Mouse (Mus musculus) ES-Bruce4 (cell line): ENCODE data around the gene Ltk. TPM values are rescaled to one million over a fixed set of nuclear protein-coding genes. Genes with fewer than 3 reads are reported as not detected.

ENCODE experiments used
- H3K27ac ChIP-seq: 2 replicates; pipeline ENCODE4 v1.5.1; 2012; ENCODE audit warnings: low read length, inconsistent platforms; ENCODE audit not compliant: insufficient read depth
- H3K27me3 ChIP-seq: 2 replicates; pipeline ENCODE4 v1.6.1; 2012; ENCODE audit warnings: mild to moderate bottlenecking, low read length, inconsistent platforms; ENCODE audit not compliant: control insufficient read depth, poor library complexity, insufficient read depth, severe bottlenecking
- H3K36me3 ChIP-seq: 2 replicates; pipeline ENCODE4 v1.6.1; 2012; ENCODE audit warnings: inconsistent platforms, mild to moderate bottlenecking, low read length, moderate library complexity; ENCODE audit not compliant: control insufficient read depth, poor library complexity, insufficient read depth, severe bottlenecking
- H3K4me1 ChIP-seq: one replicate; pipeline ENCODE4 v1.8.1; 2011; ENCODE audit warnings: low read length; ENCODE audit not compliant: control insufficient read depth, insufficient read depth
- H3K4me3 ChIP-seq: 2 replicates; pipeline ENCODE4 v1.5.1; 2011; ENCODE audit warnings: low read depth, mild to moderate bottlenecking, low read length
- H3K9ac ChIP-seq: 2 replicates; pipeline ENCODE4 v1.6.1; 2012; ENCODE audit warnings: low read depth, mild to moderate bottlenecking, inconsistent platforms; ENCODE audit not compliant: poor library complexity, severe bottlenecking
- H3K9me3 ChIP-seq: replicated peaks from 2 replicates; pipeline ENCODE4 v1.6.1; 2012; ENCODE audit warnings: mild to moderate bottlenecking, low read length, inconsistent platforms; ENCODE audit not compliant: control insufficient read depth, poor library complexity, insufficient read depth, severe bottlenecking
- CTCF ChIP-seq: IDR thresholded peaks from one replicate; pipeline ENCODE4 v1.8.1; 2011; ENCODE audit warnings: low read depth, low read length
- EP300 ChIP-seq: IDR thresholded peaks from 2 replicates; pipeline ENCODE4 v1.6.1; 2011; ENCODE audit warnings: low read depth, low read length; ENCODE audit not compliant: insufficient read depth
- POLR2A ChIP-seq: IDR thresholded peaks from one replicate; pipeline ENCODE4 v1.8.1; 2011; ENCODE audit warnings: low read length; ENCODE audit not compliant: insufficient read depth
- polyA plus RNA-seq: library from polyadenylated mRNA; stranded (reverse); fragments of >200 nt; gene quantifications from 2 replicates; pipeline ENCODE4 v1.2.4, GENCODE M21; 2011; ENCODE audit warnings: low read depth; ENCODE audit not compliant: missing spikeins, insufficient read depth, insufficient read length

Ltk gene
- 1.1 and 1.6 TPM in 2 replicates for polyA plus RNA-seq

DNA sequence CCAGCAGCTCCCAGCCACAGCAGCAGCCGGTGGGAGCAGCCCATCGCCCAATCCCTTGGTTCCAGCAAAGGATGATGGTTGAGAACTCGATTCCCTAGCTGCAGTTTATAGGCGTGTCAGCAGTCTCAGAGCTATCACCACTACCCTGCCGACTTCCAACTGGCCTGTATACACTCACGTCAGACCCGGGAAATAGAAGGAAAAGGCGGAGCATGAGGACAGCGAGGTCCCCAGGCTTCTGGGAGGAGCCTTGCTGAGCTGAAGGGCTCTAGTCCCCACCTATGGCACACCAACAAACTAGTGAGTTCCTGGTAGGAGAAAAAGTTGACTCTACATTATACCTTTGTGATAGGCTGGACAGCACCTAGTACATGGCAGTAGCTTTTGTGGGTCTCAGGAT lies at the start of gene Ltk:
Gene Ltk (minus strand): TSS at position 181 of the 400 bp plus-strand sequence.
- H3K4me1 ChIP-seq: no peaks in the 10 kb centered on the region
- H3K9ac ChIP-seq: no peak within 1 kb of the TSS
- H3K9me3 ChIP-seq: no peaks in the 10 kb centered on the region
- TF ChIP-seq POLR2A (no peak), CTCF (no peak)
- H3K27me3 ChIP-seq: peaks cover 13% of the 10 kb centered on the region
- H3K36me3 ChIP-seq: peaks cover 11% of the 10 kb centered on the region; the same call in 1 of the 2 replicates
- no peak within 1 kb of the TSS for H3K27ac ChIP-seq
- H3K4me3 ChIP-seq: peak within 1 kb of the TSS; percentile 79

- Histone ChIP-seq H3K36me3 (peaks cover 3% of the 10 kb centered on the region; the same call in 1 of the 2 replicates), H3K4me1 (peaks cover 15% of the 10 kb centered on the region), H3K27me3 (no peaks in the 10 kb centered on the region), H3K9me3 (no peaks in the 10 kb centered on the region), H3K27ac (no peak overlapping the region), H3K9ac (no peak overlapping the region), H3K4me3 (no peak overlapping the region)
- TF ChIP-seq EP300 (no peak), CTCF (no peak), POLR2A (no peak)
Observed at GRCm38 (mm10) chr2:119808881-119809280, 48.6 kb upstream of the Ltk start.

GRCm38 (mm10) chr2:119808438-119808837 lies 48.2 kb upstream of the Ltk start:
- no peaks in the 10 kb centered on the region for H3K9me3 ChIP-seq
- no peaks in the 10 kb centered on the region for H3K27me3 ChIP-seq
- TF ChIP-seq POLR2A: no peak
- no peak for TF ChIP-seq EP300
- no peak for TF ChIP-seq CTCF
- H3K4me3 ChIP-seq: no peak overlapping the region
- H3K9ac ChIP-seq: no peak overlapping the region
- H3K4me1 ChIP-seq: peaks cover 15% of the 10 kb centered on the region
- H3K27ac ChIP-seq: no peak overlapping the region
- H3K36me3 ChIP-seq: peaks cover 3% of the 10 kb centered on the region; the same call in 1 of the 2 replicates

- no peak overlapping the region for H3K27ac ChIP-seq
- peaks cover 3% of the 10 kb centered on the region; the same call in 1 of the 2 replicates for H3K36me3 ChIP-seq
- no peaks in the 10 kb centered on the region for H3K9me3 ChIP-seq
- H3K9ac ChIP-seq: no peak overlapping the region
- peaks cover 25% of the 10 kb centered on the region for H3K4me1 ChIP-seq
- H3K4me3 ChIP-seq: no peak overlapping the region
- no peak for TF ChIP-seq CTCF
- TF ChIP-seq EP300: no peak
- no peak for TF ChIP-seq POLR2A
- H3K27me3 ChIP-seq: no peaks in the 10 kb centered on the region
Observed at GRCm38 (mm10) chr2:119805536-119805935, 45.3 kb upstream of the Ltk start.

DNA sequence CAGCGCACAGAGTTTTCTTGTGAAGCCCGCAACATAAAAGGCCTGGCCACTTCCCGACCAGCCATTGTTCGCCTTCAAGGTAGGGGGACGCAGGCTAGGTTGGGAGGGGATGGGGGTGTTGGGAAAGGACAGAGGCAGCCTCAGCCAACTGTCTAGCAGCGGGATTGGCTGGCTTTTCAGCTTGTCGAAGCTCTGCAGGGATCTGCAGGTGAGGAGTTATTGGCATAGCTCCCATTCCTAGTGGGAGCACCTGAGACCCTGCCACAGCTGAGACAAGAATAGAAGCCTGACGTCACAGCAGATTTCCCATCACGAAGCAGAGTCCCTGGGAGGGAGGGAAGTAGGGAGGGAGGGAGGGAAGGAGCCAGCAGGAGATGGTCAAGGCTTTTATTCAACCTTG lies 44.5 kb upstream of the Ltk start:
- Histone ChIP-seq H3K9ac (no peak overlapping the region), H3K4me3 (no peak overlapping the region), H3K36me3 (no peaks in the 10 kb centered on the region), H3K27ac (no peak overlapping the region), H3K4me1 (peaks cover 25% of the 10 kb centered on the region), H3K27me3 (no peaks in the 10 kb centered on the region), H3K9me3 (no peaks in the 10 kb centered on the region)
- TF ChIP-seq CTCF: no peak
- 0 out of 2 replicates have a peak, but pooled peaks have one; percentile 7 for TF ChIP-seq EP300
- no peak for TF ChIP-seq POLR2A

- H3K4me1 ChIP-seq: peaks cover 23% of the 10 kb centered on the region
- H3K27me3 ChIP-seq: no peaks in the 10 kb centered on the region
- no peaks in the 10 kb centered on the region for H3K36me3 ChIP-seq
- no peak overlapping the region for H3K9ac ChIP-seq
- H3K27ac ChIP-seq: peak overlapping the region; percentile 6
- no peak for TF ChIP-seq POLR2A
- TF ChIP-seq EP300: no peak
- TF ChIP-seq CTCF: no peak
- H3K9me3 ChIP-seq: no peaks in the 10 kb centered on the region
- no peak overlapping the region for H3K4me3 ChIP-seq
Observed at GRCm38 (mm10) chr2:119804275-119804628, 44.0 kb upstream of the Ltk start.
